Mouse (Mus musculus) embryonic facial prominence, embryonic 12.5 days (tissue): ENCODE measurements at regions not wholly inside any gene's neighbourhood (a gene's known extent, or its start where the extent isn't known, plus 50 kb on each side); places are given as distances from the start of the nearest gene placed in this dataset.
"Not testable (repeated sequence)": the region's sequence is repeated elsewhere in the genome, so short reads cannot be mapped to it uniquely, and the experiment has no call there.

Experiments
- ATAC-seq: fragments of 200-750 bp; cut with Nextera tagmentation; 2 replicates; pipeline ENCODE4 v1.8.0; 2017; ENCODE audit not compliant: insufficient number of reproducible peaks, insufficient read depth, low FRiP score, low TSS enrichment
- H3K27ac ChIP-seq: fragments of 300-500 bp; sonication (generic); 2 replicates; pipeline ENCODE4 v1.5.1; 2016; ENCODE audit warnings: mild to moderate bottlenecking
- H3K27me3 ChIP-seq: fragments of 300-500 bp; sonication (generic); 2 replicates; pipeline ENCODE4 v1.6.1; 2016; ENCODE audit warnings: mild to moderate bottlenecking, moderate library complexity
- H3K36me3 ChIP-seq: fragments of 300-500 bp; sonication (generic); 2 replicates; pipeline ENCODE4 v1.6.1; 2016; ENCODE audit warnings: mild to moderate bottlenecking
- H3K4me1 ChIP-seq: fragments of 300-500 bp; sonication (generic); 2 replicates; pipeline ENCODE4 v1.6.1; 2016
- H3K4me2 ChIP-seq: fragments of 300-500 bp; sonication (generic); replicated peaks from 2 replicates; pipeline ENCODE4 v1.6.1; 2016; ENCODE audit warnings: mild to moderate bottlenecking, moderate library complexity
- H3K4me3 ChIP-seq: fragments of 300-500 bp; sonication (generic); 2 replicates; pipeline ENCODE4 v1.5.1; 2016; ENCODE audit warnings: mild to moderate bottlenecking
- H3K9ac ChIP-seq: fragments of 300-500 bp; sonication (generic); 2 replicates; pipeline ENCODE4 v1.6.1; 2016; ENCODE audit warnings: mild to moderate bottlenecking, moderate library complexity
- H3K9me3 ChIP-seq: fragments of 300-500 bp; sonication (generic); 2 replicates; pipeline ENCODE4 v1.6.1; 2016; ENCODE audit warnings: mild to moderate bottlenecking, moderate library complexity
- WGBS: fragments of 180-500 bp; shearing (Covaris S2); methylation state at CpG from one replicate; pipeline ENCODE4 v1.1.7; 2016; 5-methylcytosine and 5-hydroxymethylcytosine counted together

DNA sequence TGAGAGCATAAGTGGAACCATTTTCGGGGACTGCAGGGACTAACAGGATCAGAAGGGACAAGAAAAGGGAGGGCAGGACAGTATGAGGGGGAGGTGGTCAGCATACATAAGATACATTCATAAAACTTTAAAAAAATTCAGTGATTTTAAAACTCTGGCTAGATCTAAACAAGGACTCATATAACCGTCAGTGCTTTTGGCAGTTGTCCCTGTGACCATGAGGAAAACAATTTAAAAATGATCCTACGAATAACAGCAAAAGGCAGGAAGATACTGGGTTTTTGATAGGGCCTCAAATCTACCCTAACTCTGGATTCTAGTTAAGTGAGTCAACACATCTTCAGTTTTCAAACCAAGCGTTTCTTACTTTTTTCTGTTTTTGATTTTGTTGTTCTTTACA is 106.9 kb upstream of the Eif4g2 start:
- WGBS = 88% methylated on average over 4 of the region's 4 CpGs

DNA sequence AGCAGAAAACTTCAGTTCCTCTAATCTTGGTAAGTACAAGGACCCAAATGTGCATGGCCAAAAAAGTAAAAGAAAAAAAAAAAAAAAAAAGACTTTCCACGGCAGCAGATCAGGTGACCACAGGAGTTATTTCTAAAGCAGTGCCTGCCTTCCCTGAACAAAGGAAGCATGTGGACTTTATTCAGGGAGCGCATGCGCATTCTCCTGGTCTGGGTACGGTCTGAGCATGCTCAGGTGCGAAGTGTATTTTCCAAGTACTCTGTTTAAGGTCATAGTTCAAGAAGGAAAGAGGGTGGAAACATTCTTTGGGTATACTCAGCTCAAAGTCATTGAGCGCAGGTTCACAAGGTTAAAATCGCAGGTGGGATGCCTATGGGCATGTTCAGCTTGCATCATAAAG is 103.1 kb upstream of the Eif4g2 start:
- H3K9ac ChIP-seq = no peak overlapping the region
- 78% methylated on average over 7 of the region's 7 CpGs for WGBS
- no peaks in the 10 kb centered on the region for H3K9me3 ChIP-seq
- H3K27me3 ChIP-seq = no peaks in the 10 kb centered on the region
- no peak overlapping the region for H3K4me2 ChIP-seq
- 0 out of 2 replicates have a peak, but pooled peaks cover 10% of the 10 kb centered on the region for H3K4me1 ChIP-seq
- H3K36me3 ChIP-seq = no peaks in the 10 kb centered on the region
- no peak overlapping the region for H3K4me3 ChIP-seq
- H3K27ac ChIP-seq = no peak overlapping the region
- ATAC-seq = no peak

More for the DNA sequence above, 106.9 kb upstream of the Eif4g2 start:
- ATAC-seq = no peak
- Histone ChIP-seq H3K9ac (no peak overlapping the region), H3K27me3 (no peaks in the 10 kb centered on the region), H3K4me1 (no peaks in the 10 kb centered on the region), H3K27ac (no peak overlapping the region), H3K4me2 (no peak overlapping the region), H3K4me3 (no peak overlapping the region), H3K36me3 (no peaks in the 10 kb centered on the region), H3K9me3 (no peaks in the 10 kb centered on the region)

DNA sequence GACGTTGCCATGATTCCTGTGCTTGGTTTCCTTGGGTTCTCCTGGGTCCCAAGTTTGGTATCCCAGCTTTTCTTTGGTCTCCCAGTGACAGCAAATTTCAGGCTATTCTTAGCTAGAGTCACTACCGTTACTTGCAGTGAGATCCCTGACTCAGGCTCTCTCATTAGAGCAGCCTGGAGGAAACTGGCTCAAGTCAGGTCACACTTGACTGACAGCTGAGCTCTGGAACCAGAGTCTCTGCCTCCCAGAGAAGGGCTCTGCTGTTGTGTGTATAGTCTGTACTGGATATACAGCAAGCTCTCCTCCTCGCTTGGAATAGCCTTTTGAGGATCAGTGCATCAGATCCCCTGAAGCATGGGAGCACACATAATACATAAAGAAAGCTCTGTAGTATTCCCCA is 100.7 kb upstream of the Eif4g2 start:
- WGBS = 55% methylated on average over 3 of the region's 3 CpGs
- Histone ChIP-seq H3K4me3 (no peak overlapping the region), H3K9ac (no peak overlapping the region), H3K4me2 (no peak overlapping the region), H3K27ac (no peak overlapping the region), H3K36me3 (no peaks in the 10 kb centered on the region), H3K4me1 (peaks cover 15% of the 10 kb centered on the region; the same call in 1 of the 2 replicates), H3K27me3 (no peaks in the 10 kb centered on the region), H3K9me3 (no peaks in the 10 kb centered on the region)
- ATAC-seq = no peak

DNA sequence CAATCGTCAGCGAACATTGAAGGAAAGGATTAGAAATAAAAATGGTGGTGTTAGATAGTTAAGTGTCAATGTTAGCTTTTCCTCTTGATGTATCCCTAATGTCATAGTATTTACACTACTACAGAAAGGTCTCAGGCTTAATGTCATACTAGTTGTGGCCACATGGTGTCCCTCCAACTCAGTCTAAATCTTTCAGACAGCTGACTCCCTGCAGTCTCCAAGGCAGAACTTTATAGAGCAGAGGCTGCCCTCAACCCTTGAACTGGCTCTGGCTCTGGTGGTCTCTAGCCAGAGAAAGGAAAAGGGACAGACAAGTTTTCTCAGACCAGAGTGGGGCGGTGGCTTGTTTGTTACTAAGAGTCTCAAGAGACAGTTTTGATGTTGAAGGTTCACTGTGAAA is 99.5 kb upstream of the Eif4g2 start:
- Histone ChIP-seq H3K27me3 (no peaks in the 10 kb centered on the region), H3K4me1 (peaks cover 15% of the 10 kb centered on the region; the same call in 1 of the 2 replicates), H3K4me2 (no peak overlapping the region), H3K9me3 (no peaks in the 10 kb centered on the region), H3K36me3 (no peaks in the 10 kb centered on the region), H3K27ac (no peak overlapping the region), H3K4me3 (no peak overlapping the region), H3K9ac (no peak overlapping the region)
- 73% methylated on average over 3 of the region's 3 CpGs for WGBS
- ATAC-seq = no peak

DNA sequence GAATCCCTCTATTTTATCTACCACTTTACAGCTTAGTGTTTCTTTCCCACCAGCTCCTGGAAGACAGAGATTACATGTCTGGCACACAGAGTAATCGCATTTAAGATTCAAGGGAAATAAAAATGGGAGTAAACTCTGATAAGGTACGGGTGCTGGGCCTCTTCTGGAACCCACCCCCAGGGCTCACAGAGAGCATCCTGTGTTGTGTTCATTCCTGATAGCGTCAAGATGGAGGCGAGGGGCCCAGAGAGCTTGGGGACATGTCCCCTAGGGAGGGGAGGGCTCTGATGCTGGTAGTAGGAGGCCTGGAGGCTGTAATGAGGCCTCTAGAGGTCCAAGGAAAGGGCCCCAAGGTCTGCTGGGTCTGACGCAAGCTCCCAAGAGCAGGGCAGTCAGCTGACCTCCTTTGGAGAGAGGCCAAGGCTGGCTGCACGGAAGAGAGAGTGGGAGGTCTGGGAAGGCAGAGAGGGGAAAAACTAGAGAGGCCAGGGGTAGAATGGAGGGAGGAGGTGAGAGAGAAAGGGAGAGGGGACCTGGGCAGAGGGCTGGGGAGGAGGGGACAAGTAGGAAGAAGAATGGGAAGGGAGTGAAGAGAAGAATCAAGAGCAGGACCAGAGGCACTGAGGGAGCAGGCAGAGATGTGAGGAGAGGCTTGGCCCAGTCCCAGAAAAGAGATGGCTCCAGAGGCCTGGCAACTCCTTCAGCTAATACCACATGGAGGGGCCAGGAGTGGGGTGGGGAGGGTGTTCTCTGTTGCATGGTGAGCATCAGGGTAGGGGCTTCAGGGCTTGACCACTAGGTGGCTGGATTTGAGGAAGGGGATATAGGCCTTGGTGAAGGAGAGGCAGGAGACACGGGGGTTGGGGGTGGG is 96.8 kb upstream of the Eif4g2 start:
- H3K4me1 ChIP-seq = peaks cover 15% of the 10 kb centered on the region; the same call in 1 of the 2 replicates
- H3K4me2 ChIP-seq = no peak overlapping the region
- no peaks in the 10 kb centered on the region for H3K36me3 ChIP-seq
- H3K9ac ChIP-seq = no peak overlapping the region
- no peaks in the 10 kb centered on the region for H3K27me3 ChIP-seq
- H3K27ac ChIP-seq = no peak overlapping the region
- WGBS = 53% methylated on average over 7 of the region's 7 CpGs
- no peak overlapping the region for H3K4me3 ChIP-seq
- H3K9me3 ChIP-seq = no peaks in the 10 kb centered on the region
- peak; percentile 28 for ATAC-seq

DNA sequence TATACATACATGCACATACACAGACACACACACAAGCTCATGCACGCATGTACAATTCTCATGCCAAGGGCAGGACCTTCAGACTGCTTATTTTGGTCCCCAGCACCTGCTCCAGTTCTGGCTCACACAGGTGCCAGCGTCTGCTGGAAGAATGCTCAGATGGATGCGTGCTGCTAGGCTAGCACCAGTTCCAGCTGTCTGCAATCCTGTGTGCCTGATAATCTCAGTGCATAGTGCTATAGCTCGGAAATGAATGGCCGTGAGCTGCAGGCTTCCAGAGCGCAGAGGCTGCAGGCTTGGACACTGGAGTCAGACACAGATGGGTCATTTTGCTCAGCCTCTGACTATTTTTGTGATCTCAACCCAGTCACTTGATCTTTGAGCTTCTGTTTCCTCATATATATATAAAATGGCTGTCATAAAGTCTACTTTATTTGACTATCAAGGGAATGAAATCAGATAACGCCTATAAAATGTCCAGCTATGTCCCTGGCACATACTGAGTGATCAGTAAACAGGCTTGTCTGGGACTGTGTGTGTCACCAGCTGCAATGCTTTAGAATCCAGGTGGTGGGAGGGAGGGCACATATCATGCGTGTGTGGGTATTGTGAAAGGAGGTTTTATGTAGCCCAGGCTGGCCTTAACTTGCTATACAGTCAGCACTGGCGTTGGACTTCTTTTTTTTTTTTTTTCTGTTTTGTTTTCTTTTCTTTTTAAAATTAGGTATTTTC is 91.7 kb upstream of the Eif4g2 start:
- WGBS = 90% methylated on average over 9 of the region's 9 CpGs
- no peak overlapping the region for H3K27ac ChIP-seq
- H3K4me1 ChIP-seq = peaks cover 3% of the 10 kb centered on the region; the same call in 1 of the 2 replicates
- H3K4me3 ChIP-seq = no peak overlapping the region
- H3K4me2 ChIP-seq = no peak overlapping the region
- H3K27me3 ChIP-seq = no peaks in the 10 kb centered on the region
- no peaks in the 10 kb centered on the region for H3K9me3 ChIP-seq
- no peak overlapping the region for H3K9ac ChIP-seq
- H3K36me3 ChIP-seq = no peaks in the 10 kb centered on the region
- ATAC-seq = no peak

DNA sequence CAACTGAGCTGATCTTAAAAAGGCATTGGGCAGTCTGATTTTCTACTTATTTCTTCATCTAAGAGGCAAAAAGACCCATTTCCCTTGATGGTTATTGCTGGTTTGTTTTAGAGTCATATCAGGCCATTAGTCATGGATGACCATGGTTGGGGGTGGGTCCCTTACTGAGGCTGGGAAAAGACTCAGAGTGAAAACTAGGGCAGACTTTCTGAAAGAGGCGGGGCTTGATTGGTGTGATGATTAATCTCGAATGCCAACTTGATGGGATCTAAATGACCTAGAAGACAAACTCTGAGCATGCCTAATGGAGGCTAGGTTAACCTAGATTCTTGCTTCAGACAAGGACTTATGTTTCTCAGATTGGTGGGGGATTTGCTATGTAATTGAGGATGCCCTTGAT is 89.2 kb upstream of the Eif4g2 start:
- H3K9ac ChIP-seq = no peak overlapping the region
- 84% methylated on average over 2 of the region's 2 CpGs for WGBS
- no peak overlapping the region for H3K4me2 ChIP-seq
- no peak for ATAC-seq
- H3K9me3 ChIP-seq = no peaks in the 10 kb centered on the region
- no peaks in the 10 kb centered on the region for H3K36me3 ChIP-seq
- no peaks in the 10 kb centered on the region for H3K27me3 ChIP-seq
- no peaks in the 10 kb centered on the region for H3K4me1 ChIP-seq
- no peak overlapping the region for H3K4me3 ChIP-seq
- H3K27ac ChIP-seq = no peak overlapping the region

DNA sequence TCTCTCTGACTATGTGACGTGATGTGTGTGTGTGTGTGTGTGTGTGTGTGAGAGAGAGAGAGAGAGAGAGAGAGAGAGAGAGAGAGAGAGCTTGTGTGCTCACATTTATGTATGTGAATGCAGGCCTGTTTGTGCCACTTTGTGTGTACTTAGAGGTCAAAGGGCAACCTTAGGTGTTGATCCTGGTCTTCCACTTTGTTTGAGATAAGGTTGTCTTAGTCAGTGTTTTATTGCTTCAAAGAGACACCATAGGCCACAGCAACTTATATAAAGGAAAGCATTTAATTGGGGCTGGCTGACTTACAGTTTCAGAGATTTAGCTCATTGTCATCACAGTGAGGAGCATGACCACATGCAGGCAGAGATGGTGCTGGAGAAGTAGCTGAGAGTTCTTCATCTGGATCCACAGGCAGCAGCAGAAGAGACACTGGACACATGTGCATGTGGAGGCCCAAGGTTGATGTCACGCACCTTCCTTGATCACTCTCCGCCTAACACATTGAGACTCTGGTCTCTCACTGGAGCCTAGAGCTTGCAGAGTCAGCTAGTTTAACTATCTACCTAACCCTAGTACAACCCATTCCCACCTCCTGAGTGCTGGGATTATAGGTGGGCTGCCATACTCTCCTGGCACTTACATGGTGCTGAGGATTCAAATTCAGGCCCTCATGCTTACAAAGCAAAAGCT is 85.9 kb upstream of the Eif4g2 start:
- not testable (repeated sequence) for H3K27me3 ChIP-seq, H3K27ac ChIP-seq, H3K4me3 ChIP-seq, H3K9ac ChIP-seq, ATAC-seq, H3K4me2 ChIP-seq, H3K9me3 ChIP-seq, H3K36me3 ChIP-seq, H3K4me1 ChIP-seq
- WGBS = 92% methylated on average over 3 of the region's 3 CpGs

DNA sequence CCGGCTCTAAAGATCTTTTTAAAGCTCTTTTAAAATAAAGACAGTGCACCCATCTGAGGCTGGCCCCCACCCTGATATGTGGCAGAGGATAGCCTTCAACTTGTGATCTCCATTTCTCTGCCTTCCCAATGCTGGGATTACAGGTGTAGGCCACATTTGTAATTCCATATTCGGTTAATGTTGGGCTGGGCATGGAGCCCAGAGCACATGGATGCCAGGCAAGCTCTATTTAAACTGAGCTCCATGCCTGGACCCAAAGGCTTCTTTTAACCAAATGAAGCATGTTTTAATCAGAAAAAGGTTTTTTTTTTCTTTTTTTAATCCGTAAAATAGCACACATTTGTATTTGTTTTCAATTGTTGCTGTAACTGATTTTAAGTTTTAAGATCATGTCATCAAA is 82.2 kb upstream of the Eif4g2 start:
- Histone ChIP-seq H3K4me1 (no peaks in the 10 kb centered on the region), H3K9ac (no peak overlapping the region), H3K36me3 (no peaks in the 10 kb centered on the region), H3K4me3 (no peak overlapping the region), H3K27me3 (no peaks in the 10 kb centered on the region), H3K9me3 (no peaks in the 10 kb centered on the region), H3K4me2 (no peak overlapping the region), H3K27ac (no peak overlapping the region)
- 78% methylated on average over 3 of the region's 3 CpGs for WGBS
- ATAC-seq = no peak

DNA sequence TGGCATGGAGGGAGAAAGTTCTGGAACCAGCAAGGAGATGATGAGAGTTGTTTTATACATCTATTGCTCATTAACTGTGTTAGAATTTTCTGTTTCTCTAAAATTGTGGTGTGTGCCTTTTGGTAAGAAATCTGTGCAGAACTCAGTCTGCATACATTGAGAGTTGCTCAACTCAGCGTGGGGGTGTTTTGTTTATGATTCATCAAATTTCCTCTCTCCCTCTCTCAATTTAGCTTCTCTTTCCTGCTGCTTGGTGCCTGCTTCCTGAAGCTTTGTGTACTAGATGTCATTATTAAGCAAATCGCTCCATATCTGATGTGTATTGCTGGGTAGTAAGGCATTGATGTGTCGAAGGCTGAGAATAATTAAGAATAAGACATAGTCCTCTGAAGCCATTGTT is 81.4 kb upstream of the Eif4g2 start:
- no peak overlapping the region for H3K9ac ChIP-seq
- 84% methylated on average over 3 of the region's 3 CpGs for WGBS
- no peaks in the 10 kb centered on the region for H3K27me3 ChIP-seq
- no peaks in the 10 kb centered on the region for H3K36me3 ChIP-seq
- no peak for ATAC-seq
- no peak overlapping the region for H3K4me3 ChIP-seq
- H3K27ac ChIP-seq = no peak overlapping the region
- H3K4me1 ChIP-seq = no peaks in the 10 kb centered on the region
- H3K9me3 ChIP-seq = no peaks in the 10 kb centered on the region
- no peak overlapping the region for H3K4me2 ChIP-seq

DNA sequence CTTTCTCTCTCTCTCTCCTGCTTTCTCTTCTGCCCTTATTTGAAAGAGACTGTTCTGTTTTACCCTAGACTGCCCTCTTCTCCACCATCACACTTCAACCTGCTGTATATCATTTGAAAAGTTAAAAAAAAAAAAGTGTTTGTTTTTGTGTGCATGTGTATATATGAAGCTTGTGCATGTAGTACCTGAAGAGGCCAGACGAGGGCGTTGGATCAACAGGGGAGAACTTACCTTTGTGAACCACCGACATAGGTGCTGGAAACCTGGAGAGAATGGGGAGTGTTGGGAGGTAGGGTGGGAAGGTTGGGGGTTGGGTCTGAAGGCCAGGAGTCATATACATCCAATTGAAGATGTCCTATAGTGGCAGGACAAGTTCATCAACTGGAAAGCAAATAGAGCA is 81.0 kb upstream of the Eif4g2 start:
- no peaks in the 10 kb centered on the region for H3K36me3 ChIP-seq
- H3K9ac ChIP-seq = no peak overlapping the region
- no peaks in the 10 kb centered on the region for H3K4me1 ChIP-seq
- H3K4me2 ChIP-seq = no peak overlapping the region
- WGBS = 53% methylated on average over 3 of the region's 3 CpGs
- H3K27me3 ChIP-seq = no peaks in the 10 kb centered on the region
- no peak overlapping the region for H3K27ac ChIP-seq
- ATAC-seq = no peak
- H3K9me3 ChIP-seq = no peaks in the 10 kb centered on the region
- no peak overlapping the region for H3K4me3 ChIP-seq

DNA sequence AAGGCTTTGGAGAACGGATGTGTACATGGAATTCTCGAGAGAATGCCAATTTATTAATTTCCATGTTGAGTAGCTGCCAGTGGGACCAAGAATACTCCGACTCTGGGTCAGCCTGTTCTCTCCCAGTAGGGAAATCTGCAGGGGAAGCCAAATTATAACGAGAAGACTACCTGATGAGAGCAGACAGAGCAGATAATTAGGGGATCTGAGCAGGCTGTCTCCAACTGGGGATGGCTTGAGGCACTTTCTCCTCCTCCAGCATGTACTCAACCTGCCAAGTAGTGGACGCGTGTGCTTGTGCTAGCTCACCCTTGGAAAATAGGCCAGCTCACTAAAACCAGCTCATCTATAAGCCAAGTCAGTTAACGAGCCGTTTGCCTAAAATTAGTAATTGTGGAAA is 80.5 kb upstream of the Eif4g2 start:
- H3K4me3 ChIP-seq = no peak overlapping the region
- H3K27ac ChIP-seq = no peak overlapping the region
- no peak overlapping the region for H3K4me2 ChIP-seq
- no peaks in the 10 kb centered on the region for H3K4me1 ChIP-seq
- H3K9me3 ChIP-seq = no peaks in the 10 kb centered on the region
- no peak overlapping the region for H3K9ac ChIP-seq
- no peaks in the 10 kb centered on the region for H3K27me3 ChIP-seq
- no peaks in the 10 kb centered on the region for H3K36me3 ChIP-seq
- ATAC-seq = no peak
- 72% methylated on average over 8 of the region's 8 CpGs for WGBS
